Mouse (Mus musculus): ENCODE results near the gene Ostm1. TPM values are rescaled to one million over a fixed set of nuclear protein-coding genes. Genes with fewer than 3 reads are reported as not detected.

Gene Ostm1
- polyA plus RNA-seq, 1 experiment from 2014 or later, result 18.5 TPM

DNA sequence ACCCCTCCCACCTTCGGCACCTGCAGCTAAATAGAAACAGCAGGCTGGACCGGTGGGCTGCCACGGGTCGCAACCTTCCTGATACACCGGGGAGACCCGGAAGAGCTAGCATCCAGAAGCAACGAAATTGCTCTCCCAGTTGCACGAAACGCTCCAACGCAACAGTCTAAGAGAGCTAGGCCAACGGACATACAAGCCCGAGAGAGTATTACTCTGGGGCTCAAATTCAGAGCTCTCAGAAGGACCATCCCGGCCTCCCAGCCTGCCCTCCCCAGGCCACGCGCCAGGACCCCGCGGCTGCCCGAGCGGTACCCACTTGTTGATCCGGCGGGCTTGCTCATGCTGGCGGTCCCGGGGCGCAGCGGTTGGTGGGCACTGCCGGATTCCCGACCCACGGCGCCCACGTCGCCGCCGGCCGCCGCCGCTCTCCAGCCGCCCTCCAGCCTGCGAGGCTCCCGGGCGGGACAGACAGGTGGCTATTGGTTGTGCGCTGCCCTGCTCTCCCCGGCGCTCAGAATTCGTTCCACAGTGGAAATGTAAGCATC is 984 bp upstream of the Ostm1 start:
- peaks cover 3% of the 10 kb centered on the region; the same call in 1 of the 2 replicates for H3K9me3 ChIP-seq (ENCODE audit: low read length)
- under 1% methylated on average over 44 of the region's 44 CpGs for WGBS
- peak overlapping the region; percentile 11; the same call in 1 of the 2 replicates for H3K4me3 ChIP-seq (ENCODE audit: low read length)

DNA sequence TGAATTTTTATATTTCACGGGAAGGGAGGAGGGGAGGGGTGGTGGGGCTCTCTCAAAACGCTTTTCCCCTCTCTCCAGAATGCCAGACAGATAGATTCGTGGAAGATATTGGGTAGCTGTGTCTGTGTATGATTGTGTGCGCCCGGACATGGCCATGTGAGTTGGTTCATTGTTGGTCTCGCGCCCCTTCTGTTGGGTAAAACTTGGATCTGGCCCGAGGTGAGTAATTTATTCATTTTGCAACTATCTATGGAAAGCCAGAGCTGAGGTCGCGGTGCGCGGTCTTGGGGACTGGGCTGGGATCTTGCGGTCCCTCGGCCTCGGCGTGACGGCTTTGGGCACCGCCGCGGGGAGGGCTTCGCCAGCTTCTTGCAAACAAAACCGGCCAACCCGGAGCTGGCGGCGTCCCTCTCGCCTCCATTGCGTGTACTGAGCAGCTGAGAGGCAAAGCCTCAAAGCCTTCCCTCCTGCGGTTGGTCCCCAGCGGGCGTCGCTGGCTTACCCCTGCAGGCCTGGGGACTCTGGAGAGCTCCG is 347 bp downstream of the Ostm1 start:
- Histone ChIP-seq H3K27me3 (ENCODE audit: insufficient read depth, low read length) (peaks cover 98% of the 10 kb centered on the region), H3K4me1 (ENCODE audit: insufficient read depth, low read length) (peaks cover 21% of the 10 kb centered on the region), H3K27ac (ENCODE audit: low read length) (no peak overlapping the region), H3K4me3 (ENCODE audit: low read length) (no peak overlapping the region), H3K4me2 (replicated peaks; ENCODE audit: low read depth, low read length) (0 out of 2 replicates have a peak overlapping the region, but pooled peaks have one; percentile 10), H3K9ac (replicated peaks; ENCODE audit: low read length) (no peak overlapping the region), H3K36me3 (ENCODE audit: insufficient read depth, low read length) (no peaks in the 10 kb centered on the region), H3K9me3 (ENCODE audit: low read length) (peaks cover 3% of the 10 kb centered on the region; the same call in 1 of the 2 replicates)
- 1% methylated on average over 32 of the region's 32 CpGs for WGBS
- ATAC-seq (ENCODE audit: low FRiP score, low TSS enrichment), result no peak

More for the DNA sequence above, 984 bp upstream of the Ostm1 start:
- H3K36me3 ChIP-seq (ENCODE audit: insufficient read depth, low read length), result no peaks in the 10 kb centered on the region
- H3K27me3 ChIP-seq (ENCODE audit: insufficient read depth, low read length), result peaks cover 98% of the 10 kb centered on the region
- H3K27ac ChIP-seq (ENCODE audit: low read length), result no peak overlapping the region
- no peak for ATAC-seq (ENCODE audit: low FRiP score, low TSS enrichment)
- peaks cover 21% of the 10 kb centered on the region for H3K4me1 ChIP-seq (ENCODE audit: insufficient read depth, low read length)
- 0 out of 2 replicates have a peak overlapping the region, but pooled peaks have one; percentile 6 for H3K4me2 ChIP-seq (replicated peaks; ENCODE audit: low read depth, low read length)
- no peak overlapping the region for H3K9ac ChIP-seq (replicated peaks; ENCODE audit: low read length)

DNA sequence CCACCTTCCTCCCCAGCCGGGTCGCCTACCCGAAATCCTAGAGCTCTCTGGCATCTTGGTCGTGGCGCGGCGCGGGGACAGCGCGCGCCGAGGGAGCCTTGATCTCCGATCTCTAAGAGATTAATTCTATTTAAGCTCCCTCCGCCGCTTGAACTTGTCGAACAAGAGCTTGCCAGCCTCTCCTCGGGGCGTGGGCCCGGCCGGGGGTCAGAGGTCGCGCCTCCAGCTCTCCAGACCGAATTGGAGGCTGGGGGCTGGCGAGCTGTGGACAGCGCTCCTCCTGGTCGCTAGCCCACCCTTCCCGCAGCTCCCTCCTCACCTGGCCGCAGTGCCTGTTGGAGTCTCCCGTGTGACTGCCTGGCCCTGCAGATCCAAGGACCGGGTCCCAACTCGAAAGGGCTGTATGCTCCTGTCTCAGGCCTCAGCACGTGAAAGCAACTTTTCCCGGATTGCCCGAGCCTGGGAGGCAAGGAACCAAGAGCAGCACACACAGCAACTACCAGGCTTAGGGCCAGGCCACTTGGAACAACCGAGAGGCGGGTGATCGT is 888 bp downstream of the Ostm1 start:
- ATAC-seq (ENCODE audit: low FRiP score, low TSS enrichment), result no peak
- peaks cover 3% of the 10 kb centered on the region; the same call in 1 of the 2 replicates for H3K9me3 ChIP-seq (ENCODE audit: low read length)
- H3K27me3 ChIP-seq (ENCODE audit: insufficient read depth, low read length), result peaks cover 98% of the 10 kb centered on the region
- H3K27ac ChIP-seq (ENCODE audit: low read length), result no peak overlapping the region
- H3K4me3 ChIP-seq (ENCODE audit: low read length), result no peak overlapping the region
- peaks cover 19% of the 10 kb centered on the region for H3K4me1 ChIP-seq (ENCODE audit: insufficient read depth, low read length)
- H3K4me2 ChIP-seq (replicated peaks; ENCODE audit: low read depth, low read length), result 0 out of 2 replicates have a peak overlapping the region, but pooled peaks have one; percentile 10
- H3K9ac ChIP-seq (replicated peaks; ENCODE audit: low read length), result no peak overlapping the region
- H3K36me3 ChIP-seq (ENCODE audit: insufficient read depth, low read length), result no peaks in the 10 kb centered on the region
- WGBS, result under 1% methylated on average over 37 of the region's 37 CpGs

DNA sequence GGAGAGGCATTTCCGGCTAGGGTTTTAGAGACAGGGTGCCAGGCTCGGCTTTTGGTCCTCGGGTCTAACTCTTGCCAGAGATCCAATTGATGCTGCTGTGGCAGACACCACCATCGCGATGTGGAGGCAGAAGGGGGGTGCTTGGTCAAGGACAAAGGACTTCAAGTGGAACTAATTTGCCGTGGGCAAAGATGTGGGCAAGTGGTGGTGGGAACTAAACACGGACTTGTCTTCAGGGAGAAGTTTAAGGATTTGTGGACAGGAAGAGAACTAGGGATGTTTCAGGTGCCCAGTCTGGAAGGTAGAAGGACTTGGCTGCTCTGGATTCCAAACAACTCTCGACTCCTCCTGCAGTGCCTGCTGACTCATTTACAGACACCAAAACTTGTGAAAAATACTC is 1.5 kb downstream of the Ostm1 start:
- H3K27ac ChIP-seq (ENCODE audit: low read length), result no peak overlapping the region
- H3K4me2 ChIP-seq (replicated peaks; ENCODE audit: low read depth, low read length), result no peak overlapping the region
- peaks cover 3% of the 10 kb centered on the region; the same call in 1 of the 2 replicates for H3K9me3 ChIP-seq (ENCODE audit: low read length)
- no peak for ATAC-seq (ENCODE audit: low FRiP score, low TSS enrichment)
- 2% methylated on average over 8 of the region's 8 CpGs for WGBS
- no peaks in the 10 kb centered on the region for H3K36me3 ChIP-seq (ENCODE audit: insufficient read depth, low read length)
- no peak overlapping the region for H3K4me3 ChIP-seq (ENCODE audit: low read length)
- peaks cover 98% of the 10 kb centered on the region for H3K27me3 ChIP-seq (ENCODE audit: insufficient read depth, low read length)
- no peak overlapping the region for H3K9ac ChIP-seq (replicated peaks; ENCODE audit: low read length)
- peaks cover 15% of the 10 kb centered on the region for H3K4me1 ChIP-seq (ENCODE audit: insufficient read depth, low read length)

DNA sequence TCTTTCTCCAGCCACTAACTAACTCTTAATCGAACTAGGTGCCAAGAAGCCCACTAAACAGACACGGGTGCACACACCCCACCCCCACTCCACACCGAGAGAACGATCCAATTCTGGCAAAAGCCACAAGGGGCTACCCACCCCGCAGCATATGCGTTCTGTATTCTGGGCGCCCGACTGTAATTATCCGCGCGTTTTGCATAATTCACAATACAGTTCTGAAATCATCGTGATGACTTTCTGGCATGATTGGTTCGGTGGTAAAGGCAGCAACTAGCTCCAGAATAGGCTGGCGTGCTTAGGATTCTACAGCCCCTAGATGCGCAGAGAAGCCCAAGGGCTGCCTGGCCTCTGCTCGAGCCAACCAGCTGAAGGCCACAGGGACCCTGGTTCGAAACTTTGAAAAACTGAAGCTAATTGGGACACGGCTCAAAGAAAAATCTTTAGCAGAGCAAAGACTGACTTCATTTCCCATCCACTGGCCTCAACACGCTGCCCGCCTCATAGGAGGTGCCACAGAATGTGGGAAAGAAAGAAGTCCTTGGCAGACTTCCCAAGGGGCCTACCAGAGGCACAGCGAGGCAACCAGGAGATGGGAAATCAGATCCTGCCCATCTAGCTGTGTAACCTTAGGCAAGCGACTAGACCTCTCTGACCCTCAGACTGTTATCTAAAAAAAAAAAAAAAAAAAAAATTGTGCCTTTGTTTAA is 2.1 kb downstream of the Ostm1 start:
- H3K9ac ChIP-seq (replicated peaks; ENCODE audit: low read length), result no peak overlapping the region
- H3K4me2 ChIP-seq (replicated peaks; ENCODE audit: low read depth, low read length), result no peak overlapping the region
- peaks cover 15% of the 10 kb centered on the region for H3K4me1 ChIP-seq (ENCODE audit: insufficient read depth, low read length)
- H3K27ac ChIP-seq (ENCODE audit: low read length), result no peak overlapping the region
- peaks cover 3% of the 10 kb centered on the region; the same call in 1 of the 2 replicates for H3K9me3 ChIP-seq (ENCODE audit: low read length)
- H3K4me3 ChIP-seq (ENCODE audit: low read length), result no peak overlapping the region
- peaks cover 98% of the 10 kb centered on the region for H3K27me3 ChIP-seq (ENCODE audit: insufficient read depth, low read length)
- no peak for ATAC-seq (ENCODE audit: low FRiP score, low TSS enrichment)
- 3% methylated on average over 22 of the region's 22 CpGs for WGBS
- H3K36me3 ChIP-seq (ENCODE audit: insufficient read depth, low read length), result no peaks in the 10 kb centered on the region

DNA sequence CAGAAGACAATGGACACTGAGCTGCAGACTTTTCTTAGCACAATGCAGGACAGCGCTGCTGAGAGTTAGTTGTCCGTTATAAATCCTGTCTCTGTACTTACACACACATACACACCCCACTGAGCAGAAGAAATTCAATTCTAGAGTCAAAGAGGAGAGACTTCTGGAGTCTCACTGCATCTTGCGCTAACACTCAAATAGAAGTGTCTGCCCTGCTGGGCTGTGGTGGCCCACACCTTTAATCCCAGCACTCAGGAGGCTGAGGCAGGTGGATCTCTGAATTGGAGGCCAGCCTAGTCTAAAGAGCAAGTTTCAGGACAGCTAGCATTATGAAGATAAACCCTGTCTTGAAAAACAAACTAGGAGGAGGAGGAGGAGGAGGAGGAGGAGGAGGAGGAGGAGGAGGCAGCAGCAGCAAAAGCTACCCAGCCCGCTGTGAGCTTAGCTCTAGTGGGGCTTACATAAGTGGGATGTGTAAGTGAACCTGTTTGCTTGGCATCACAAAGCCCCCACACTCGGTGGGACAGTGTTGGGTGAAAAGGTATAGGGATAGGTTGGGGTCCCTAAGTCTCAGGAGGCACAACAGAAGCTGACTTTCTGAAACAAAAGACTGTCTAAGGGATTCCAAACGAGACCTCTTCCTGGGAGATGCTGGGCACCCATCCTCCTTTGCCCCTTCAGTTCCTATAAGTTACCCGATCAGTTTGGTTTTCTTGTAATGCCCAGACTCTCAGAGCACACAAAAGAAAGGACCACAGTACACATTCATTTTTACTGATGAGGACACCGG is 4.5 kb downstream of the Ostm1 start:
- peaks cover 100% of the 10 kb centered on the region for H3K27me3 ChIP-seq (ENCODE audit: insufficient read depth, low read length)
- 4% methylated on average over 8 of the region's 8 CpGs for WGBS
- ATAC-seq (ENCODE audit: low FRiP score, low TSS enrichment), result no peak

DNA sequence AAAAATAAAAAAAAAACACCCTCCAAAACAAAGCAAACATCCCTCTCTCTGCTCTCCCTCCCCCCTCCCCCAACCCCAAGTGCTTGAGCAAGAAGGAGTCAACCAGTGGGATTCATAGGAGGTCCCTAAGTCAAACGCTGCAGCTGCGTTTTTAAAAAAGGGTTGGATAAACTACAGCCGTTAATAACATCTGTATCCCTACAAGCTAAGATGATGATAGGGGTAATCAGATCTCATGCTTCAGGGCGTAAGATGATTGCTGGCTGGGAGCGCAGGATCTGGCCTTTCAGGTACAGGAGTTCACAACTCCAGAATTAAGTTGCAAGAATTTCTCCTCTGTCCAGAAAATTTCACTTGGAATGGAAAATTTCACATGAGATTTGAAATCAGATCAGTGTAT is 5.9 kb downstream of the Ostm1 start:
- peaks cover 7% of the 10 kb centered on the region; the same call in 1 of the 2 replicates for H3K9me3 ChIP-seq (ENCODE audit: low read length)
- H3K36me3 ChIP-seq (ENCODE audit: insufficient read depth, low read length), result no peaks in the 10 kb centered on the region
- no peak overlapping the region for H3K9ac ChIP-seq (replicated peaks; ENCODE audit: low read length)
- 3% methylated on average over 5 of the region's 5 CpGs for WGBS
- peaks cover 8% of the 10 kb centered on the region for H3K4me1 ChIP-seq (ENCODE audit: insufficient read depth, low read length)
- no peak overlapping the region for H3K4me3 ChIP-seq (ENCODE audit: low read length)
- no peak overlapping the region for H3K4me2 ChIP-seq (replicated peaks; ENCODE audit: low read depth, low read length)
- peaks cover 100% of the 10 kb centered on the region for H3K27me3 ChIP-seq (ENCODE audit: insufficient read depth, low read length)
- ATAC-seq (ENCODE audit: low FRiP score, low TSS enrichment), result no peak
- H3K27ac ChIP-seq (ENCODE audit: low read length), result no peak overlapping the region

More for the DNA sequence above, 4.5 kb downstream of the Ostm1 start:
- Histone ChIP-seq H3K4me2 (replicated peaks; ENCODE audit: low read depth, low read length) (no peak overlapping the region), H3K9ac (replicated peaks; ENCODE audit: low read length) (no peak overlapping the region), H3K36me3 (ENCODE audit: insufficient read depth, low read length) (no peaks in the 10 kb centered on the region), H3K27ac (ENCODE audit: low read length) (no peak overlapping the region), H3K4me1 (ENCODE audit: insufficient read depth, low read length) (peaks cover 18% of the 10 kb centered on the region), H3K9me3 (ENCODE audit: low read length) (peaks cover 3% of the 10 kb centered on the region; the same call in 1 of the 2 replicates), H3K4me3 (ENCODE audit: low read length) (no peak overlapping the region)

DNA sequence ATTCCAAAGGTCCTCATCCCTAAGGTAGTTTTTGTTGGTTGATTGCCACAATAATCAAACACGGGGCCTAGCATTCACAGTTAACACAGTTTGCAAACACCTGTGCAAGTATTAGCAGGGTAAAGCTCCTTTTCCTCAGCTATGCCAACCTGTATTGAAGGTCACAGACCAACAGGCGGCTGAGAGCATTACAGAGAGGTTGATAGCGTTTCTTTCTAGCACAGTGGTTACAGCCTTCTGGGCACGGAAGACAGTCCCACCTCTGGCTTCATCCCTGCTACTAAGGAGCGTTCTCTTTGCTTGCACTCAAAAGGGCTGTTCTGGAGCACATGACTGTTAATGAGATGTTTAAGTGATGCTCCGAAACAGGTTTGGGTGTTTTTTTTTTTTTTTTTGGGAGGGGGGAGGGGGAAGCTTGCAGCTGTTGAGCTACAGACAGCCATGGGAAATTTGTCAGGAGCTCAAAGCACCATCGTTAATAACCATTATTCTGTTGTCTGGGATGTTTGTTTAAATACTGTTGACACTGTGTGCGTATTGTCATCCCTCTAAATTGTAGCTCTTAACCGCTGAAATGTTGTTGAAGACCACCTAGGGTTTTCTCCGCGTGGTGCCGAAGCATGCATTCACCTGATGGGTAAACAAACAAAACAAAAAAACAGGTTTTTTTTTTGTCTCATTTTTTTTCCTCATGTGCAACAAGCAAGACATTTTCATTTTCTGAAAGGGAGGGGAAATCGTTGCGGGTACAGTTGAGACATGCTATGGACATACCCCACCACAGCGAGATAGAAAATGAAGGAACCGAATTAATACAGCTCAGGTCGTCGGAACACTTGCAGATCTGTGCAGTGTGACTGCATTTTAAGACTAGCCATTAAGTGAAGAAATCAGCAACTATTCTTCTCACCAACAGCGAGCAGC is 6.9 kb downstream of the Ostm1 start:
- Histone ChIP-seq H3K4me1 (ENCODE audit: insufficient read depth, low read length) (peaks cover 7% of the 10 kb centered on the region), H3K36me3 (ENCODE audit: insufficient read depth, low read length) (no peaks in the 10 kb centered on the region), H3K4me2 (replicated peaks; ENCODE audit: low read depth, low read length) (no peak overlapping the region), H3K9ac (replicated peaks; ENCODE audit: low read length) (no peak overlapping the region), H3K9me3 (ENCODE audit: low read length) (peaks cover 7% of the 10 kb centered on the region; the same call in 1 of the 2 replicates), H3K27me3 (ENCODE audit: insufficient read depth, low read length) (peaks cover 100% of the 10 kb centered on the region), H3K27ac (ENCODE audit: low read length) (no peak overlapping the region), H3K4me3 (ENCODE audit: low read length) (no peak overlapping the region)
- no peak for ATAC-seq (ENCODE audit: low FRiP score, low TSS enrichment)
- under 1% methylated on average over 19 of the region's 19 CpGs for WGBS
